Mouse (Mus musculus): Measurements from ENCODE around the gene Prdm16. TPM values are rescaled to one million over a fixed set of nuclear protein-coding genes. Genes with fewer than 3 reads are reported as not detected.

The Prdm16 gene
- polyA plus RNA-seq, 1 experiment from 2014 or later: 17.5 TPM

DNA sequence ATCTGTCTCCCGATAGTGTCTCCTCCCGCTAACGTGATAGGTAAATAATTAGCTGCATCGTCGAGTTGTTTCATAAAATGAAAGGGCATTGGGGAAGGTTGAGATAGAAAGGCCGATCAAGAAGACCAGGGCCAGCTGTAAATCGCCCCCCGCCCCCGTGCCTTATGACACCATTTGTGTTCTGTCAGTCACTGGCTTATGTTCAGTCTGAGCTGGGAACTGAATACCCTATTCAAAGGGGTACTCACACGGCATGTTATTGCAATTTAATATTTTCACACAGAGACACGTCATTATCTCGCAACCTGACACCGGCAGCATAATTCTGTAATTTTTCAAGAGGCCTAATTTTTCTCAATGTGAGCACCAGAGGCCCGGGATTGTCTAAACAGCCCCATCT lies 11.0 kb downstream of the Prdm16 start:
- H3K4me2 ChIP-seq: no peak overlapping the region
- no peak overlapping the region for H3K4me3 ChIP-seq
- no peak for ATAC-seq (ENCODE audit: insufficient number of reproducible peaks, low FRiP score, low TSS enrichment, low read depth)
- H3K27ac ChIP-seq: no peak overlapping the region; the same call in 1 of the 2 replicates
- peaks cover 57% of the 10 kb centered on the region for H3K4me1 ChIP-seq
- H3K36me3 ChIP-seq: no peaks in the 10 kb centered on the region
- no peak overlapping the region for H3K9ac ChIP-seq
- no peaks in the 10 kb centered on the region for H3K9me3 ChIP-seq
- H3K27me3 ChIP-seq: peaks cover 8% of the 10 kb centered on the region; the same call in 1 of the 2 replicates
- 53% methylated on average over 14 of the region's 14 CpGs for WGBS

DNA sequence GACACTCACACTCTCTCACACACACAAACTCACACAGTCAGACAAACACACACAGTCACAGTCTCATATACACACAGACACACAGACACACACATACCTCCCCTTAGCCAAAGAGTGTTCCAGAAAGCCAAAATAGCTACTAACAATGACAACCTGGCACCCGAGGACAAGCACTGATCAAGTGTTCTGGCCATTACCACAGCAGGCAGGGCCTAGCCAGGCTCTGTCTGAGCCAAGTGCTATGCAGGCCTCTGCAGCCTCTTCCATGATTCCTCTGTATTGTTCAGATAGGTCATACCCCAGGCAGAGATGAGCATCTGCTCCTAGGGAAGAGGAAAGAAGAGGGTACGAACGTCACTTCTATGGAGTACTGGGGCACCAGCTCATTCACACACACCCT lies 13.4 kb downstream of the Prdm16 start:
- no peak overlapping the region for H3K4me3 ChIP-seq
- no peak overlapping the region for H3K27ac ChIP-seq
- peaks cover 42% of the 10 kb centered on the region for H3K4me1 ChIP-seq
- H3K9me3 ChIP-seq: no peaks in the 10 kb centered on the region
- H3K4me2 ChIP-seq: no peak overlapping the region
- no peak overlapping the region for H3K9ac ChIP-seq
- 80% methylated on average over 3 of the region's 3 CpGs for WGBS
- H3K36me3 ChIP-seq: no peaks in the 10 kb centered on the region
- no peak for ATAC-seq (ENCODE audit: insufficient number of reproducible peaks, low FRiP score, low TSS enrichment, low read depth)
- H3K27me3 ChIP-seq: 0 out of 2 replicates have a peak, but pooled peaks cover 4% of the 10 kb centered on the region

DNA sequence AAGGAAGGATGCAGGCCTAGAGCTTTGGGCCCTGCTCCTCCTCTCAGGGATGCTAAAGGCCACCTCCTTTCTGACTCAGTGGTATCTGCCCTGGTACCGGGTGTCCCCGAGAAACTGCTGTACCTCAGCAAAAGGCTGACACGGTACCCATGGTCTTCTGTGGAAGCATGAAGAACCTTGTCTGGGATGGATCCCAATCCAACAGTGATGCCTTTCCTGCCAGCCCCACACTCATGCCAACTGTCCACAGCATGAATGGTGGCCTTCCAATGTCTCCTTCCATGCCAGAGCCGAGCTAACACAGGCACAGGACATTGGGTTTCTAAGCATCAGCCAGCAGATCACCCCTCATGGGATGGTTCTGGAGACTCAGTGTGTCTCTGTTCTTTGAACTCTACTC lies 14.2 kb downstream of the Prdm16 start:
- H3K4me2 ChIP-seq: no peak overlapping the region
- no peak overlapping the region for H3K9ac ChIP-seq
- ATAC-seq (ENCODE audit: insufficient number of reproducible peaks, low FRiP score, low TSS enrichment, low read depth): no peak
- no peaks in the 10 kb centered on the region for H3K9me3 ChIP-seq
- H3K27me3 ChIP-seq: 0 out of 2 replicates have a peak, but pooled peaks cover 4% of the 10 kb centered on the region
- no peaks in the 10 kb centered on the region for H3K36me3 ChIP-seq
- 92% methylated on average over 4 of the region's 4 CpGs for WGBS
- peaks cover 37% of the 10 kb centered on the region for H3K4me1 ChIP-seq
- H3K4me3 ChIP-seq: no peak overlapping the region
- no peak overlapping the region for H3K27ac ChIP-seq

DNA sequence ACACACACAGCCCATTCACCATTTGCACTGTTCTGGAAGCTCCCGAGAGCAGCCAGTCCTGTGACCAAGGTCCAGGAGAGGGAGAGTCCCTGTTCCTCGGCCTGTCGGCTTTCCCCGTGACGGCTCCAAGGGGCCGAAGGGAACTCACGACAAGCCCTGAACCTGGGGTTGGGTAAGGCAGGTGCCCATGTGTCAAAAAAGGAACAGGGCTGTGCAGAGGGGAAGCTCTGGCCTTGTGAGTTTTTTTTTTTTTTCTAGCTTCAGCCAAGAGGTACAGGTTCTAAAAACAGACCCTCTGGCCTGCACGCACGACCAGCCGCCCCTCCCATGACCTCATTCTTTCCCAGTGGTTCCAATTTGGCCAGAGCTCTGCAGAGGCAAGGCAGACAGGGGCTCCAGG lies 25.5 kb downstream of the Prdm16 start:
- peaks cover 15% of the 10 kb centered on the region for H3K4me1 ChIP-seq
- no peak for ATAC-seq (ENCODE audit: insufficient number of reproducible peaks, low FRiP score, low TSS enrichment, low read depth)
- H3K27ac ChIP-seq: no peak overlapping the region
- H3K36me3 ChIP-seq: no peaks in the 10 kb centered on the region
- H3K27me3 ChIP-seq: no peaks in the 10 kb centered on the region
- H3K4me2 ChIP-seq: no peak overlapping the region
- WGBS: 71% methylated on average over 10 of the region's 10 CpGs
- no peaks in the 10 kb centered on the region for H3K9me3 ChIP-seq
- no peak overlapping the region for H3K9ac ChIP-seq
- H3K4me3 ChIP-seq: no peak overlapping the region

DNA sequence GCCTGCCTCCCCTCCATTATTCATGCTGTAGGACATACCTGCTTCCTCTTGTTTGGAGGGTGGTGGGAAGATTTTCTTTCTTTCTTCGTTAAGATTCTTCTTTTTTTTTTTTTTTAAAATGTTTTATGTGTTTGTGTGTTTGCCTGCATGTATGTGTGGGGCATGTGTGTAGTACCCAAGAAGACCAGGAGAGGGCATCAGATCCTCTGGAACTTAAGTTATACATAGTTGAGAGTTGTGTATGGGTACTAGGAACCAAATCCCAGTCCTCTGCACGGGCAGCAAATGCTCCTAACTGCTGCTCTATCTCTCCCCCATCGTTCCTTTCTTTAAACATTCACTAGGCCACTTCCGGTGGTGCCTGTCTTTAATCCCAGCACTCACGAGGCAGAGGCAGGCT lies 28.9 kb downstream of the Prdm16 start:
- Histone ChIP-seq H3K4me3 (no peak overlapping the region), H3K9ac (no peak overlapping the region), H3K9me3 (no peaks in the 10 kb centered on the region), H3K4me1 (peaks cover 29% of the 10 kb centered on the region), H3K27me3 (no peaks in the 10 kb centered on the region), H3K27ac (no peak overlapping the region), H3K36me3 (no peaks in the 10 kb centered on the region), H3K4me2 (no peak overlapping the region)
- 91% methylated on average over 5 of the region's 5 CpGs for WGBS
- no peak for ATAC-seq (ENCODE audit: insufficient number of reproducible peaks, low FRiP score, low TSS enrichment, low read depth)

DNA sequence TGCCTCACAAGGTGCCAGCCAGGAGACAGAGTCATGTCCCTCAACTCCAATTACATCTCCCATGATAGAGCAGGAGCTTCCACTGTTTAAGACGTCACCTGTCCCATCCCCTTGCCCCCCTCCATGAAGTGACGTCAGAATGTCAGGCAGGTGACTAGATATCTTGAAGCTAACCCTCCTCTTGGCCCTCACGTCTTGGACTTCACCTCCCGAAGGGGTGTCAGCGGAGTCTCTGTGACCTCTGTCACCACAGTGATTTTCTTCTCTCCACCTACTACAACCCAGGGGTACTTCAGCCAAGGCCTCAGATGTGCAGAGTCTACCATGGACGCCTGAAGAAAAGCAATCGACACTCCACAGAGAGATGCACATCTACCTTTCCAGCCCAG lies 32.2 kb downstream of the Prdm16 start:
- 81% methylated on average over 7 of the region's 7 CpGs for WGBS
- no peak overlapping the region for H3K4me2 ChIP-seq

DNA sequence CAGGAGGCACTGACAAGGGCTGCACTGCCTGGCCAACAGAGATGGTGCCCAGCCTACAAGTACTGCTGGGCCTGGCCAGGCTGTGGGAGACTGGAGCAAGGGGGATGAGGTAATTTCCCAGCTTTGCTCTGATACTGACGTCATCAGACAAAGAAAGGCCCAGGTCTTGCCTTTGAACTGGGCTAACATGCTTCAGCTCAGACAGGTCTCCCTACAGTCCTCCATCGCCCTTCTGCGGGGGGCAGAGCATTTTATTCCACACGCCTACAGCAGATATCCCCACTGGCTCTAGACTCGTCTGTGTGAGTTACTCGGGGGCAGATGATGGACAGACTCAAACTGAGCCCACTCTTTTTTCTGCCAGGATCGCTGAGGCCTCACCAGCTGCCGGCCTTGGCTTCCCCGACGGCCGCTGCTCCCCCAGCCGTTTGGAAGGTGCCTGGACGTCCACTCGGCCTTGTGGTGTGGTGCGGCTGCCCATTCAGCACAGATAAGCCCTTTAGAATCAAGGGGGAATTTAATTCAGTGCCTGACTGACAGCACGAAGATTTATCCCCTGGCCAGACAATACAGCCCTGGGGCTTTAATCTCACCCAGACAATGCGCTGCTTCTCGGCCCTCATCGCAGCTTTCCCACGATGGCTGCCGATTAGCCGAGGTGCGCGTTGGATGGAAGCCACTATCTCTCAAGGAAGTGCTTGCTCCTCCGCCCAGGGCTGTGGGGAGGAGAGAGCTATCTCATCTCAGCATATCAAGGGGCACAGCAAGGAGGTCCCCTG lies 32.8 kb downstream of the Prdm16 start:
- Histone ChIP-seq H3K9me3 (no peaks in the 10 kb centered on the region), H3K4me3 (no peak overlapping the region), H3K9ac (no peak overlapping the region), H3K4me2 (no peak overlapping the region), H3K36me3 (no peaks in the 10 kb centered on the region), H3K4me1 (peaks cover 36% of the 10 kb centered on the region), H3K27me3 (no peaks in the 10 kb centered on the region), H3K27ac (no peak overlapping the region)
- no peak for ATAC-seq (ENCODE audit: insufficient number of reproducible peaks, low FRiP score, low TSS enrichment, low read depth)
- WGBS: 59% methylated on average over 25 of the region's 25 CpGs

More for the DNA sequence above, 32.2 kb downstream of the Prdm16 start:
- peaks cover 30% of the 10 kb centered on the region for H3K4me1 ChIP-seq
- no peak overlapping the region for H3K9ac ChIP-seq
- H3K27ac ChIP-seq: no peak overlapping the region
- no peak overlapping the region for H3K4me3 ChIP-seq
- H3K36me3 ChIP-seq: no peaks in the 10 kb centered on the region
- H3K9me3 ChIP-seq: no peaks in the 10 kb centered on the region
- no peaks in the 10 kb centered on the region for H3K27me3 ChIP-seq
- no peak for ATAC-seq (ENCODE audit: insufficient number of reproducible peaks, low FRiP score, low TSS enrichment, low read depth)

DNA sequence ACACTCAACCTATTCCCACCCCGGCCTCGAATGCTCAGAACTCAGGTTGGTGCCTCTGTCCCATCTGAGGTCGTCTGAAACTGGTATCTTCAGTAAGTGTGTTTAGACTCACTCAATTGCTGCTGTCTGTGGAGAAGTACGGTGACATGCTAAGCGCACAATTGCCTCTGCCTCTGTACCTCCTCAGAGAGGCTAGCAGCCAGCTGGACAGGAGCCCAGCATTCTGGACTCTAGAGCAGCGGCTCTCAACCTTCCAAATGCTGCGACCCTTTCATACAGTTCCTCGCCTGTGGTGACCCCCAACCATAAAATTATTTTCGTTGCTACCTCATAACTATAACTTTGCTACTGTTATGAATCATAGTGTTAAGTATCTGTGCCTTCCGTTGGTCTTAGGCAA lies 34.3 kb downstream of the Prdm16 start:
- peaks cover 49% of the 10 kb centered on the region for H3K4me1 ChIP-seq
- WGBS: 62% methylated on average over 10 of the region's 10 CpGs

DNA sequence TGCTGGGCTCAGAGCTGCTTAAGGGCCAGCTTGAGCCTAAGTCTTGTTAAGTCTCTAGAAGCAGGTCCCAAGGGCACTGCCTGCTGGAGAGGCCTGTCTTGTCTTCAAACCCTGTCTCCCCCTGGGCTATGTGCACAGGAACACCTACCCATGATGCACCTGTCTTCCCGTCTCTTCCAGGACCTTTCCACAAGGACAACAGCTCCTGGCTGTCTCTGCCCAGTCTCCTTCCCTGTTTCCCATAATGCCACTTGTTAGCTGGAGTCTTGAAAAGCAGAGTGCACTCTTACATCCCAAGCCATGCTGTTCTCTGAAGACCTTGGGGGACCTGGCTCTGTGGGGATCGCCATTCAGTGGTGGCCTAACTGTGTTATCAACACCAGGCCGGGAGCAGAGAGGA lies 35.7 kb downstream of the Prdm16 start:
- no peaks in the 10 kb centered on the region for H3K9me3 ChIP-seq
- peaks cover 50% of the 10 kb centered on the region for H3K4me1 ChIP-seq
- no peaks in the 10 kb centered on the region for H3K36me3 ChIP-seq
- no peak overlapping the region for H3K9ac ChIP-seq
- no peak overlapping the region for H3K27ac ChIP-seq
- H3K4me2 ChIP-seq: no peak overlapping the region
- ATAC-seq (ENCODE audit: insufficient number of reproducible peaks, low FRiP score, low TSS enrichment, low read depth): no peak
- 68% methylated on average over 3 of the region's 3 CpGs for WGBS
- H3K4me3 ChIP-seq: no peak overlapping the region
- no peaks in the 10 kb centered on the region for H3K27me3 ChIP-seq

More for the DNA sequence above, 34.3 kb downstream of the Prdm16 start:
- no peak overlapping the region for H3K4me2 ChIP-seq
- no peak for ATAC-seq (ENCODE audit: insufficient number of reproducible peaks, low FRiP score, low TSS enrichment, low read depth)
- no peaks in the 10 kb centered on the region for H3K27me3 ChIP-seq
- H3K36me3 ChIP-seq: no peaks in the 10 kb centered on the region
- no peaks in the 10 kb centered on the region for H3K9me3 ChIP-seq
- H3K4me3 ChIP-seq: no peak overlapping the region
- H3K27ac ChIP-seq: no peak overlapping the region
- H3K9ac ChIP-seq: no peak overlapping the region

DNA sequence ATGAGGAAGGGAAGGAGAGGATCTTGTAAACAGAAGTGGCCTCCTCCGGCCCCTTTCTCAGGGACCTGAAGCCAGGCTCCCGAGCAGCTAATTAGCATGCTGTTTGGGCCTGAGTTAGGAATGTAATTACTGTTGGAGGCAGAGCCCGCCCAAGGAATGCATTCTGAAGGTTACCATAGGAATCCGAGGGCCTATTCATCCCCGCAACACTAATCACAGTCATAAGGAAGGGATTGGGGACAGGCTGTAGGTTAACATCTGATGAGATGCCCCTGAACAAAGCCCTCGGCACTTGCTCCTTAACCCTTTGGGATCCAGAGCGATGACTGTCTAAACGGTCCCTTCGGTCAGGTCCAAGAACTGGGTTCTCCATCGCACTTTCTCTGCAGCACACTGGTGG lies 36.7 kb downstream of the Prdm16 start:
- H3K9ac ChIP-seq: no peak overlapping the region

DNA sequence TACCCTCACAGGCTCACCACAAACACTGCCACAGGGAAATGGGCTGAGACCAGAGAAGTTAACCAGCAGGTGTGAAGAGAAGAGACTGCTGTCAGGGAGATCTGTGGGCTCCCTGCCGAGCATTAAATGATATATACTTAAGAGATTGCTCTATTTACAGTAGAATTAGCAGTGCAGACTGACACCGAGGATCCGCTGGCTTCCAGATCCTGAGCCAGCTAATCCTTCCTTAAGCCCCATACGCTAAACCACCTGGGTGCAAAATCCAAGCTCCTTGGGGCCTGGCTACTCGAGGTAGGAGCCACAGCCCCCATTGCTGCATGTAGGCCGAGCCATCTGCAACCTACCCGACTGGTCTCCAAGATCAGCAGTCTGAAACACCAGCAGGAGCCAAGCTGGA lies 38.3 kb downstream of the Prdm16 start:
- no peak overlapping the region for H3K9ac ChIP-seq
- 0 out of 2 replicates have a peak, but pooled peaks cover 4% of the 10 kb centered on the region for H3K27me3 ChIP-seq
- no peak for ATAC-seq (ENCODE audit: insufficient number of reproducible peaks, low FRiP score, low TSS enrichment, low read depth)
- H3K4me1 ChIP-seq: peaks cover 54% of the 10 kb centered on the region
- 52% methylated on average over 7 of the region's 7 CpGs for WGBS
- no peak overlapping the region for H3K4me3 ChIP-seq
- no peak overlapping the region for H3K27ac ChIP-seq
- no peak overlapping the region for H3K4me2 ChIP-seq
- H3K36me3 ChIP-seq: no peaks in the 10 kb centered on the region
- H3K9me3 ChIP-seq: no peaks in the 10 kb centered on the region

More for the DNA sequence above, 36.7 kb downstream of the Prdm16 start:
- Histone ChIP-seq H3K27me3 (no peaks in the 10 kb centered on the region), H3K4me3 (no peak overlapping the region), H3K36me3 (no peaks in the 10 kb centered on the region), H3K4me1 (peaks cover 52% of the 10 kb centered on the region), H3K9me3 (no peaks in the 10 kb centered on the region), H3K4me2 (no peak overlapping the region), H3K27ac (no peak overlapping the region)
- 37% methylated on average over 10 of the region's 10 CpGs for WGBS
- no peak for ATAC-seq (ENCODE audit: insufficient number of reproducible peaks, low FRiP score, low TSS enrichment, low read depth)

DNA sequence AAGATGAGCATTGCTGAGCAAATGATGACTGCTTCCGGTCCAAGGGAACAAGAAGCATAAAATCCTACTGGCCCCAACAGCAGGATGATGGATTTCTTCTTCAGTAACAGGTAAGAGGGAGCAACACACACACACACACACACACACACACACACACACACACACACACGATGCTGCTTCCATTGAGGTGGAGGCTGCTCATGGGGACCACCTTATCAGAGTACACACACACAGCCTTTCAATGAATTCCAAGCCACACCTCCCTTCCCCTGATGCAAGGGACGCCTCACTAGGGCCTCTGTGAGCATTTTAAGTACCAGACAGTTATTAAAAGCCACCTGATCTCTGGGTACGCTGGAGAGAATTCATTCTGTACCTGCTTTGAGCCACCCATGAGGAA lies 39.9 kb downstream of the Prdm16 start:
- Histone ChIP-seq H3K4me3 (no peak overlapping the region), H3K27me3 (0 out of 2 replicates have a peak, but pooled peaks cover 4% of the 10 kb centered on the region), H3K9me3 (no peaks in the 10 kb centered on the region), H3K4me2 (no peak overlapping the region), H3K4me1 (peaks cover 62% of the 10 kb centered on the region), H3K27ac (no peak overlapping the region), H3K9ac (no peak overlapping the region), H3K36me3 (no peaks in the 10 kb centered on the region)
- 62% methylated on average over 4 of the region's 4 CpGs for WGBS
- ATAC-seq (ENCODE audit: insufficient number of reproducible peaks, low FRiP score, low TSS enrichment, low read depth): no peak

Measured in limb, embryonic 15.5 days (tissue).